Mouse (Mus musculus) cerebellum, adult 9-11 months (tissue): Measurements from ENCODE around the gene Fbxl13.

Experiments used
- DNase-seq: peaks from one replicate; pipeline ENCODE4 v3.0.0; 2022

The Fbxl13 gene

DNA sequence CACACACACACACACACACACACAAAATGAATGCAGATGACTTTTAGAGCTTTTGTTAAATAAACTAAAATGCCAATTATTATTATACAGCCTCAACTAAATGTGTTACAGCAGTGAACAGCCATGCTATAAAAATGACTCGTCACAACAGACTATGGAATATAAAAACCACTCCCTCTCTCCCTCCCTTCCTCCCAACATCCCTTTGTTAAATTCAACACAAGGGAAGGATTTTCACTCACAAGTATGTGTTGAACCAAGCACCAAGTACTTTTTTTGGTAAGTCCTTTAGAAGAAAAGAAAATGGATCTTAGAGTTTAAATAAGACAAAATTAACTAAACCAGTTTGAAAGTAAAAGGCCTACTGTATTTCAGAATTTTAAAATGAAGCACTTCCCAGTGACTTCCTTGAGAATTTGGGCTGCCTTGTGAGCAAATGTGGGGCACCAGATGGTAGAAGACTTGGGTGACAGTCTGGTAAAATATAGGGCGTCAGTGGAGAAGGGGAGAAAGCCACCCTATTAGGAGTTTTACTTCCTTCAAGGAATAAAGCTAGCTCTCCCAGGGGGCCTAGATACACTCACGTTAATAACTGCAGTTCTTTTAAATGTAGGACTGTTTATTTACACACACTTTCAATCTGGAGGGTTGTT is 72.5 kb downstream of the Fbxl13 start:
- DNase-seq: no peak

DNA sequence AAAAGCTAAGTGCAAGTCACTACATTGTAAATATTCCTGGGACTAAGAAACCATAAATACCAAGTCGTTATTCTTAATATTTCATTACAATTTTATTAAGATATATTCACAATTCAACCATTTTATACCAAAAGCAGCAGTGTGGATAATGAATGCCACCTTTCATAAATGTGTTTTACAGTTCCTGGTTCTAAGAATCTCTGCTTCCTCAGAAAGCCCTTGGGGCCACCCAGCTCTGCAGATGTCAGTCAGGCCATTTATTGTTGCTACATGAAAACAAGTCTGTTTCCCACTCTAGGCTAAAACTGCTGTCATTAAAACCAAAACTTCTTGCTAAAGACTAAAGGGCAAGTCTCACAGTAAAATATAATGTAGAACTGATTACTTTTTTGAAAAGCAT is 77.7 kb downstream of the Fbxl13 start:
- no peak for DNase-seq

DNA sequence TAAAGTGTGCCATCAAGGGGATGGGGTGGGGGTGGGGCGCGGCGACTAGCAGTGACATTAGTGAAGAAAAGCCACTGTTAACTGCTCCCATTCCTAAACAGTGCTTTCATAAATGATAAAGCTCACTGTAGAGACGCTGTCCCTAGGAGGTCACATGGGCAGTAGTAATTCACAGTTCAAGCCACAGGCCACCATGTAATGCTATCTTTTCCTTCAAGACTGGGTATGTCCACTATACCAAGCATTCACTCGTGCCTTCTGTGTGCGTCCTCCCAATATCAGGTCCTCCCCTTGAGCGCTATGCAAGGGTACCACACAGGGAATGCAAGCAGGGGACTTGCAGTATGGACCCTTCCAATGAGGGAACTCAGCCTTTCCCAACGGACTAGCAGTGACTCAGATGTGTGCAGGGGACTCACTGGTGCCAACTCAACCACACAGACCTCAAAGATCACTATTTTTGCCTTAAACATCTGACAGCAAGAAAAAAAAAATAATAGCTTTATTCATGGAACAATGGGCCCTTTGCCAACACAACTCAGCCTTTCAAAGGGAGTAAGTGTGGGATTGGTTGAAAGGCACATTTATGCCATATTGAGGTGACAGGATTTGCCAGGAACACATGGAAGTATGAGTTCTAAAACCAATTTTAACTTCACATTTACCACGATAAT is 79.9 kb downstream of the Fbxl13 start:
- DNase-seq: no peak

DNA sequence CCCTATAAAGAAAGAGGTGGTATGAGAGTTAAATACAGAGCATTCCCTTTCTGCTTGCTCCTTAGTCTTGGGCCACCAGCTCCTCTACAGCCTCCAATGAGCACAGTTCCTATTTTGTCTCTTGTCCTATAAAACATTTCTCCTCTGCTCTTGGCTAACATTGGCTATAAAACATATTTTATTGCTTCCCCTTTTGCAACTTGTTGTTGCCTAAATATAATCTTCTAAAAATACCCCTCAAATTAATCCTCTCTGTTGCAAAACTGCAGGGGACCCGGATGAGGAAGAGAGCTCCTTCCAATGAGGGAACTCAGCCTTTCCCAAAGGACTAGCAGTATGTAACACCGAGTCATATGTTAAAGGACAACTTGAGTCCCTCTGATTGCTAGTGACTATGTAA is 81.5 kb downstream of the Fbxl13 start:
- no peak for DNase-seq

- DNase-seq: no peak
These were observed 88.9 kb downstream of the Fbxl13 start for GRCm38 (mm10) chr5:21556502-21556901.

DNA sequence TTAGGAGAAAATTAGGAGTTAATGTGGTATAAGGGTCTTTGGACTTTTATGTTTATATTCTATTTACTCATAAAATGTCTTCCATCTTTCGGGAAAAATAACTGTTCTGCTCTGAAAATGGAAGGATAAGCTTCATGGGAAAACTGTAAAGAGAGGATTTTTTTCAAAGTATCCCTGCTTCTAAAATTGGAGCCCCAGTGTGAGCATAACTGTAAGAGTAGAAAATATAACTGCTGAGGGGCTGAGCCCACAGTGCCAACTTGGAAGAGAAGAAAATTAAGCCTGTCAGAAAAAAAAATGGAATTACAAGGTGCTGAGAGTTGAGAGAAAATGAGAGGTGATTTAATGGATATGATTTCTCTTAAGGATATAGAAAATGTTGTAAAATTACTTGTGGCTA is 90.7 kb downstream of the Fbxl13 start:
- DNase-seq: no peak

- no peak for DNase-seq
These were observed 91.7 kb downstream of the Fbxl13 start for GRCm38 (mm10) chr5:21553685-21554084.

DNA sequence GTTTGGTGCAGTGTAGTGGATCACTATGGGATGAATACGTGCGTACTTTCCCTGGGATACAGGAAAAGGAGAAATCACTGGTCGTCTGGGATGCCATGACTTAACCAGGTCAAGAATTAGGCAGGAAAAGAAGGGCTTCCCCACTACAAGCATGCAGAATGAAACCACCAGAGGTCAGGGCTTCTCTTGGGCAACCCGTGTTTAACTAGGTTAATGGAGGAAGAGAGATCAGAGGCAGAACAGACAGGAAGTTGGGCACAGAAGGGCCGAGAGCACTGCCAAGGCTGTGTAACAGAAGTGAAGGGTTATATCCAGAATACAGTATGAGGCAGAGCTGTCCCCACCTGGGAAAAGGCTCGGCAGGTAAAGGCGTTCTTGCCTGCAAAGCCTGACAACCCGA is 98.4 kb downstream of the Fbxl13 start:
- DNase-seq: no peak

GRCm38 (mm10) chr5:21545786-21546185 is 99.6 kb downstream of the Fbxl13 start:
- DNase-seq: no peak

- no peak for DNase-seq
These were observed 100.2 kb downstream of the Fbxl13 start for GRCm38 (mm10) chr5:21545227-21545626.

DNA sequence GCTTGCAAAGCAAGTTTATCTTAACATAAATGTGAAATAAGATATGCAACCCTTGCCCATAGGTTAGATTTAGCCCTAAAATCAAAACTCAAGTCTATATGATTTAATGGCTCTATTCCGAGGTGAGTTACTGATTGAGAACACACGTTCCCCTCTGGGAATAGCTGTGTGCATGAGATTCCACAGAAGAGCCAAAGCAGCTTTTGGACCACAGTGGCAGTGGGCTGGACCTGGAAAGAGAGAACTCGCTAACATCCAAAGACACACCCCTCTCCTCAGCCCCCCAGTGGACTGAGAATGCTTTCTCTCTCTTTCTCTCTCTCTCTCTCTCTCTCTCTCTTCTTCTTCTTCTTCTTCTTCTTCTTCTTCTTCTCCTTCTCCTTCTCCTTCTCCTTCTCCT is 100.6 kb downstream of the Fbxl13 start:
- DNase-seq: no peak

DNA sequence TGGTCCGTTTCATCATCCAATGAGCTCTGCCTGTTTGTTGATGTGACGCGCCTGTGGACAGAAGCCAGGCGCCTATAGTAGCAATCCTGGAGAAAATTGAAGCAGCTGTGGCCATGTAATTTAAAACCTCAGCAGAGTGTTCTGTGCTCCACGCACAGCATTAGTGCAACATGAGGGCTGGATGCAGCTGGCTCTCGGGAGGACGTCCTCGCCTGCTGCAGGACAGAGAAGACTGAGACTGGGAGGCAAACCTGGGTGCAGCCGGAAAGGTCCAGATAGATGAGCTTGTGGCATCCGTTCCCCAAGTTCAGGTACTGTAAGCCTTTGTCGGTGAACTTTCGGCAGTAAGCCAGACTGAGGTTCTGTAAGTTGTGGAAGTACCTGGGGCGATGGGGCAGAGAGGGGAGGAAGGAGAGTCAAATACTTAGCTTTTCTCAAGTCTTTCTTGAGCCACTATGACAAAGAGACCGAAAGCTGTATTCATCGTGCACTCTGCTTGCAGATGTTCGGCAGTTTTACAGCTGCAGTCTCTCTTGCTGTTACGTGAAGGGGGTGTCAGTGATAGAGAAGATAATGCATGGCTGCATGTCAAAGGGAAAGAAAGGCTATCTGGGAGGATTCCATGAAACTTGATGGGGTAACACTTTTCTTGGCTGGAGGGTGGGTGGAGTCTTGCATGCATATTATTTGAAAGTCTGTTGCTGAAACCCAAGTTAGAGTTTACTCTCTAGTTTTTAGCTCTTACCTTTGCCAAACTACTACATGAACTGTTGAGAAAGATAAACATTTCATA is 101.8 kb downstream of the Fbxl13 start, which contains the start of gene Lrrc17:
Gene Lrrc17 (plus strand): TSS at position 151 of the 793 bp plus-strand sequence.
- no peak for DNase-seq

GRCm38 (mm10) chr5:21542226-21542625 is 103.2 kb downstream of the Fbxl13 start:
- no peak for DNase-seq

- no peak for DNase-seq
These were observed 112.5 kb downstream of the Fbxl13 start for GRCm38 (mm10) chr5:21532921-21533320.

DNA sequence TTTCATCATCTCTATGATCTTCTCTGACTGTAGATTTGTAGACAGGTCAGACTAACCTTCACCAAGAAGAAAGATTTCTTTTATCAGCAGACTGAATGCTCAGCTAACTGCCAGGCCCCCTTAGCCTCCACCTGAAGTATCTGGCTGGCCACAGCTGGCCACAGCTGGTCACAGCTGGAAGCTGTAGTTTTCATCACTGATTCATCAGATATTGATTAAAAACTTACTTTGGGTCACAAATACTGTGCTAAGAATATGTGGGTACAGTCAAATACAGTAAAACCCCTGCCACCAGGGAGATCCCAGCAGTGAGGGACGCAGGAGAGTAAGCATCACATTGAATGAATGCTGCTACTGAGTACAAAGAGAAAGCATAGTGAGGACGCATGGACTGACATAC is 113.3 kb downstream of the Fbxl13 start:
- no peak for DNase-seq

DNA sequence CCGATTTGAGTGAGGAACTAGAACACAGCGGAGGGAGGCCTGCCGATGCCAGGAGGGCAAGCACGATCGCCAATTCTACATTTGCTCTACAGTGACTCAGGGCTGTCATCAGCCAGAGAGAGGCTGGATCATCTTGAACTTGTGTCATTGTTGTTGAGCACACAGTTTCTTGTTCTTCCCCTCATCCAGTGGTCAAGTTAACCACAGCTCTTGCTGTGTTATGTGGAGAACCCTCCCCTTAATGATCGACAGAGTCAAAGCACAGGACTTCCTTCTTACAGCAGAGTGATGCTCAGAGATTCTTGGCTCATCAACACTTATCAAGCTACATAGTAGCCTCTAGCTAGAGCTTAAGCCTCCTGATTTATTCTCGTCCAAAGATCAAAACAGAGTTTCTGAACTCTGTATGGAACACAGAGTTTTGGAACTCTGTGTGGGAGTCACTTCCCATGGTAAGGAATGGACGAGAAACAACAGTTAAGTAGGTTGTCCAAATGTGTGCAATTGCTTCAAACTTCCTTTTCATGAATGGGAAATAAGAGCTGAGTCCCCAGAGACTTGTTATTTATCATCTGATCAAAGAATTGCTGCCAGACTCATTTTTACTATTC is 116.2 kb downstream of the Fbxl13 start:
- DNase-seq: no peak

- no peak for DNase-seq
These were observed 117.2 kb downstream of the Fbxl13 start for GRCm38 (mm10) chr5:21528068-21528842.

DNA sequence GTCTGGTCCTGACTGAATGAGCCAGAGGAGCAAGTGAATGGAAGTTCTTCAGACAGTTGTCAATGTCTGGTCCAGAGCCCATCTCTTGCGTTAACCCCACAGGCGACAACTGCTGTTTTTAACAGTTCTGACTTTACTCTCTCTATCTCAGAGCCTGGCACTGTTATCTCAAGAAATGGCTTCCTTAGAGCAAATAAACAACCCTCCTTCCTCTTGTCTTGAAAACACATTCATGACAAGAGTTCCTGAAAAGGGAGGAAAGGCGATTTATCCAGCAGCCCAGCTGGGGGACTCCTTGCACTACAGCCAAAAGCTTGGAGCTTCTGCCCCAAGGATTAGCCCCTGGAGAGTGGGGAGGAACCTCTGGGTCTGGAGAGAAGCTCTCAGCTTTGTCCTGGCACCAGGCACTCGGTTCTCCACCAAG is 117.9 kb downstream of the Fbxl13 start:
- no peak for DNase-seq

GRCm38 (mm10) chr5:21526835-21527485 is 118.5 kb downstream of the Fbxl13 start:
- no peak for DNase-seq

DNA sequence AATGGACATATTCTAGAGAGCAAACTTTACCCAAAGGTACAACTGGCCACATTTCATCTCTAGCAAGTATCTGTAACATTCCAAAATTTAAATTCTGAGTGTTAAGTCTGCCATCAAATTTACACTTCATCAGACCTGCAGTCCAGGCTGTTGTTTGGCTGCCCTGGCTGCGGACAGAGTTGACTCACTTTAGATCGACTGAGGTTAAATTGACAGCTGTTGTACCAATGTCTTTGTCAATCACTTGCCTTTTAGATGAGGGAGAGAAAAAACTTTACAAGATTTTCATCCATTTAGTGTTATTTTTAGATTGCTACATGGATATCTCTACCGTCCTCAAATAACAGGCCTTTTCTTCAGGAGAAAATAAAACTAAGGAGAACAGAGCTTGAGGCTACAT is 126.3 kb downstream of the Fbxl13 start:
- no peak for DNase-seq

GRCm38 (mm10) chr5:21518207-21518606 is 127.2 kb downstream of the Fbxl13 start:
- no peak for DNase-seq

- no peak for DNase-seq
These were observed 127.9 kb downstream of the Fbxl13 start for GRCm38 (mm10) chr5:21517562-21517961.
